Mouse (Mus musculus): ENCODE data around the gene Astn2. TPM values are rescaled to one million over a fixed set of nuclear protein-coding genes. Genes with fewer than 3 reads are reported as not detected.

Gene Astn2
- total RNA-seq, 1 experiment from 2014 or later, result not detected

- no peak for ATAC-seq (replicated peaks; ENCODE audit: low read depth, poor library complexity, severe bottlenecking)
Observed at GRCm38 (mm10) chr4:65491541-65491940, 912.9 kb downstream of the Astn2 start.

- no peak for ATAC-seq (replicated peaks; ENCODE audit: low read depth, poor library complexity, severe bottlenecking)
Observed at GRCm38 (mm10) chr4:65489711-65490110, 914.7 kb downstream of the Astn2 start.

GRCm38 (mm10) chr4:65481632-65482031 lies 922.8 kb downstream of the Astn2 start:
- ATAC-seq (replicated peaks; ENCODE audit: low read depth, poor library complexity, severe bottlenecking), result no peak

- no peak for ATAC-seq (replicated peaks; ENCODE audit: low read depth, poor library complexity, severe bottlenecking)
Observed at GRCm38 (mm10) chr4:65477106-65477505, 927.3 kb downstream of the Astn2 start.

- ATAC-seq (replicated peaks; ENCODE audit: low read depth, poor library complexity, severe bottlenecking), result no peak
Observed at GRCm38 (mm10) chr4:65475925-65476560, 928.4 kb downstream of the Astn2 start.

GRCm38 (mm10) chr4:65473141-65473540 lies 931.3 kb downstream of the Astn2 start:
- no peak for ATAC-seq (replicated peaks; ENCODE audit: low read depth, poor library complexity, severe bottlenecking)

GRCm38 (mm10) chr4:65449171-65449570 lies 955.2 kb downstream of the Astn2 start:
- no peak for ATAC-seq (replicated peaks; ENCODE audit: low read depth, poor library complexity, severe bottlenecking)

- ATAC-seq (replicated peaks; ENCODE audit: low read depth, poor library complexity, severe bottlenecking), result no peak
Observed at GRCm38 (mm10) chr4:65441746-65442145, 962.7 kb downstream of the Astn2 start.

- ATAC-seq (replicated peaks; ENCODE audit: low read depth, poor library complexity, severe bottlenecking), result no peak
Observed at GRCm38 (mm10) chr4:65430804-65431203, 973.6 kb downstream of the Astn2 start.

- no peak for ATAC-seq (replicated peaks; ENCODE audit: low read depth, poor library complexity, severe bottlenecking)
Observed at GRCm38 (mm10) chr4:65427480-65427879, 976.9 kb downstream of the Astn2 start.

GRCm38 (mm10) chr4:65426437-65426836 lies 978.0 kb downstream of the Astn2 start:
- no peak for ATAC-seq (replicated peaks; ENCODE audit: low read depth, poor library complexity, severe bottlenecking)

GRCm38 (mm10) chr4:65423068-65423625 lies 981.3 kb downstream of the Astn2 start:
- no peak for ATAC-seq (replicated peaks; ENCODE audit: low read depth, poor library complexity, severe bottlenecking)

- no peak for ATAC-seq (replicated peaks; ENCODE audit: low read depth, poor library complexity, severe bottlenecking)
Observed at GRCm38 (mm10) chr4:65421272-65421671, 983.1 kb downstream of the Astn2 start.

- 0 out of 2 replicates have a peak, but pooled peaks have one; percentile 25 for ATAC-seq (replicated peaks; ENCODE audit: low read depth, poor library complexity, severe bottlenecking)
Observed at GRCm38 (mm10) chr4:65420511-65420931, 983.9 kb downstream of the Astn2 start.

- no peak for ATAC-seq (replicated peaks; ENCODE audit: low read depth, poor library complexity, severe bottlenecking)
Observed at GRCm38 (mm10) chr4:65415507-65415906, 988.9 kb downstream of the Astn2 start.

GRCm38 (mm10) chr4:65402836-65403634 lies 1001.4 kb downstream of the Astn2 start:
- peak; percentile 58; the same call in 1 of the 2 replicates for ATAC-seq (replicated peaks; ENCODE audit: low read depth, poor library complexity, severe bottlenecking)

GRCm38 (mm10) chr4:65402286-65402685 lies 1002.1 kb downstream of the Astn2 start:
- ATAC-seq (replicated peaks; ENCODE audit: low read depth, poor library complexity, severe bottlenecking), result no peak

- no peak for ATAC-seq (replicated peaks; ENCODE audit: low read depth, poor library complexity, severe bottlenecking)
Observed at GRCm38 (mm10) chr4:65399457-65399856, 1005.0 kb downstream of the Astn2 start.

GRCm38 (mm10) chr4:65396806-65397205 lies 1007.6 kb downstream of the Astn2 start:
- ATAC-seq (replicated peaks; ENCODE audit: low read depth, poor library complexity, severe bottlenecking), result no peak

GRCm38 (mm10) chr4:65391001-65391400 lies 1013.4 kb downstream of the Astn2 start:
- no peak for ATAC-seq (replicated peaks; ENCODE audit: low read depth, poor library complexity, severe bottlenecking)

GRCm38 (mm10) chr4:65383070-65383469 lies 1021.3 kb downstream of the Astn2 start:
- ATAC-seq (replicated peaks; ENCODE audit: low read depth, poor library complexity, severe bottlenecking), result no peak

Data from common myeloid progenitor, adult 5-6 weeks (primary cell).